Mouse (Mus musculus) liver, embryonic 15.5 days (tissue): ENCODE data around the gene C530008M17Rik. TPM values are rescaled to one million over a fixed set of nuclear protein-coding genes. Genes with fewer than 3 reads are reported as not detected.

Experiments
- ATAC-seq: fragments of 200-750 bp; cut with Nextera tagmentation; 2 replicates; pipeline ENCODE4 v1.8.0; 2017; ENCODE audit warnings: moderate number of reproducible peaks, mild to moderate bottlenecking, moderate library complexity; ENCODE audit not compliant: insufficient read depth
- H3K27ac ChIP-seq: fragments of 300-500 bp; sonication (generic); replicated peaks from 2 replicates; pipeline ENCODE4 v1.5.1; 2015; ENCODE audit warnings: mild to moderate bottlenecking, inconsistent platforms
- H3K27me3 ChIP-seq: fragments of 300-500 bp; sonication (generic); 2 replicates; pipeline ENCODE4 v1.6.1; 2015; ENCODE audit warnings: mild to moderate bottlenecking, inconsistent platforms
- H3K36me3 ChIP-seq: fragments of 300-500 bp; sonication (generic); replicated peaks from 2 replicates; pipeline ENCODE4 v1.6.1; 2015; ENCODE audit warnings: moderate library complexity, mild to moderate bottlenecking, inconsistent platforms
- H3K4me1 ChIP-seq: fragments of 300-500 bp; sonication (generic); replicated peaks from 2 replicates; pipeline ENCODE4 v1.6.1; 2015; ENCODE audit warnings: inconsistent platforms
- H3K4me2 ChIP-seq: fragments of 300-500 bp; sonication (generic); 2 replicates; pipeline ENCODE4 v1.6.1; 2015; ENCODE audit warnings: moderate library complexity, mild to moderate bottlenecking, inconsistent platforms
- H3K4me3 ChIP-seq: fragments of 300-500 bp; sonication (generic); replicated peaks from 2 replicates; pipeline ENCODE4 v1.5.1; 2015; ENCODE audit warnings: mild to moderate bottlenecking, inconsistent platforms
- H3K9ac ChIP-seq: fragments of 300-500 bp; sonication (generic); 2 replicates; pipeline ENCODE4 v1.6.1; 2015; ENCODE audit warnings: moderate library complexity, mild to moderate bottlenecking, inconsistent platforms
- H3K9me3 ChIP-seq: fragments of 300-500 bp; sonication (generic); replicated peaks from 2 replicates; pipeline ENCODE4 v1.6.1; 2016; ENCODE audit warnings: inconsistent platforms
- WGBS: fragments of 180-500 bp; shearing (Covaris S2); methylation state at CpG from one replicate; pipeline ENCODE4 v1.1.7; 2015; ENCODE audit warnings: mixed read lengths; ENCODE audit not compliant: insufficient replicate concordance; 5-methylcytosine and 5-hydroxymethylcytosine counted together
- polyA plus RNA-seq: library from polyadenylated mRNA; unstranded; fragments of >200 nt; fragmentation: Nextera tagmentation; extraction: Ambion mirVana; gene quantifications from 2 replicates; pipeline ENCODE4 v1.2.1, GENCODE M21; 2015

Gene C530008M17Rik
- polyA plus RNA-seq, 1 experiment from 2014 or later = 7.5 TPM

DNA sequence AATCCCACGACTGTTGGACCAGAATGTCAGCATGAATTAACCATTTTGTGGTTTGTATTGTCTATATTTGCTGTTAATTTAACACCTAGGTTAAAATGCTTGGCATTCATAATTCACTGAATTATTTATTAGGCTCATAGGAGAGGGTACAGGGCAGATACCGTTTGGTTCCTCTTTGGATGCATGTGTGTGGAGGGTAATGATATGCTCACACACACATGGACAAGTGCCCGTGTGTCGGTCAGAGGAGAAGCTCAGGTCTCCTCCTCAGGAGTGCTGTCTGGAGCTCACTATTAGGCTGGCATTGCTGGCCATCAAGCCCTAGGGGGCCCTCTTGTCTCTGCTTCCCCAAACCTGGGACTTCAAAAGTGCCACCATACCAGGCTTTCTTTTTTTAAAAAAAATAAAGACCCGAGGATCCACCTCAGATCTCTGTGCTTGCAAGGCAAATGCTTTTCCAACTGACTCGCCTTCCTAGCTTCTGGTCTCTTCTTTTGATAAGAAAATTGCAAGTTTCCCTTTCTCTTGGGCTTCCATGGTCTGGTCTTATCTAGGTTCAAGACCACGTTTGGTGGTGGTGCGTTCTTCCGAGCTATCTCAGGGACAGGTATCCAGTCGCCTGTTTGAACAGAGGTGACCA is 31.8 kb downstream of the C530008M17Rik start:
- Histone ChIP-seq H3K27ac (peak overlapping the region; percentile 81), H3K9ac (no peak overlapping the region), H3K27me3 (no peaks in the 10 kb centered on the region), H3K4me1 (peaks cover 63% of the 10 kb centered on the region), H3K4me2 (peak overlapping the region; percentile 42), H3K36me3 (no peaks in the 10 kb centered on the region), H3K9me3 (no peaks in the 10 kb centered on the region), H3K4me3 (no peak overlapping the region)
- peak; percentile 25; the same call in 1 of the 2 replicates for ATAC-seq
- 24% methylated on average over 10 of the region's 10 CpGs for WGBS

DNA sequence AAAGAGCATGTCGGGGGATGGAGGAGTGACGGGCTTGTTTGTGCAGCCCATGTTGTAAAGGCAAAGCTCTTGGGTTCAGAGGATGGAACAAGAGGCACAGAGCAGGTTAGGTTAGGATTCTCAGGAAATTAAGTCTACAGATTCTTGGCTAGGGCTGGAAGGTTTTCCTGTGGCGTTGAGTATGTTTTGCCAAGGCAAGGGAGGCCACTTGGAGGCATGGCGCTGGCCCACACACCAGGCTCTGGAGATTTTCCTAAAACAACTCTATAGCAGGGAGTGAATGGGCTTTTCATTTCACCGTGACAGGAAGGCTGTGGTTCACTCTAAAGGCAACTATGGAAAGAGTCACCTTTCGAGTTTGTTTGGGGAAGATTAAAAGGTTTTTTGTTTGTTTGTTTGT is 32.3 kb downstream of the C530008M17Rik start:
- H3K9me3 ChIP-seq = no peaks in the 10 kb centered on the region
- peak overlapping the region; percentile 81 for H3K27ac ChIP-seq
- peak overlapping the region; percentile 42 for H3K4me2 ChIP-seq
- H3K27me3 ChIP-seq = no peaks in the 10 kb centered on the region
- H3K9ac ChIP-seq = no peak overlapping the region
- H3K4me3 ChIP-seq = no peak overlapping the region
- no peaks in the 10 kb centered on the region for H3K36me3 ChIP-seq
- H3K4me1 ChIP-seq = peaks cover 59% of the 10 kb centered on the region
- WGBS = 65% methylated on average over 6 of the region's 6 CpGs
- ATAC-seq = no peak

DNA sequence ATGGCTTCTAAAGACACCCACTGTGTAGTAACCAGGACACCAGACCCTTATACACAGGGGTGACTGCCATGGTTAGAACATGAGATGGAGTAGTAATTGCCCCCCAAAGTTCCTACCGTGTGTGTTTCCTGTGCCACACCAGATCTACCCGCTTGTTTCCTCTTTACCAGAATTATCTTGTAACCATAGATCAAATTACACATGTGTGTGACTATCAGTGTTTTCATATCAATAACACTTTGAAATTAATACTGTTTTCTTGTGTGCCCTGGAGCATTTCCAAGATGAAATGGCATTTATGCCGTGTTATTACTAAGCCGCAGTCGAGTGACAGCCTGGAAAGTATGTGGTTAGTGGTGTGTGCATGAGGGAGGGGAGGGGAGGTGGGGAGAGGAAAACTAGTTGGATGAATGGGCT is 33.9 kb downstream of the C530008M17Rik start:
- no peaks in the 10 kb centered on the region for H3K27me3 ChIP-seq
- H3K4me1 ChIP-seq = peaks cover 53% of the 10 kb centered on the region
- H3K27ac ChIP-seq = no peak overlapping the region
- no peak overlapping the region for H3K4me3 ChIP-seq
- H3K4me2 ChIP-seq = no peak overlapping the region
- no peak for ATAC-seq
- H3K36me3 ChIP-seq = no peaks in the 10 kb centered on the region
- 29% methylated on average over 5 of the region's 5 CpGs for WGBS
- H3K9ac ChIP-seq = no peak overlapping the region
- no peaks in the 10 kb centered on the region for H3K9me3 ChIP-seq

DNA sequence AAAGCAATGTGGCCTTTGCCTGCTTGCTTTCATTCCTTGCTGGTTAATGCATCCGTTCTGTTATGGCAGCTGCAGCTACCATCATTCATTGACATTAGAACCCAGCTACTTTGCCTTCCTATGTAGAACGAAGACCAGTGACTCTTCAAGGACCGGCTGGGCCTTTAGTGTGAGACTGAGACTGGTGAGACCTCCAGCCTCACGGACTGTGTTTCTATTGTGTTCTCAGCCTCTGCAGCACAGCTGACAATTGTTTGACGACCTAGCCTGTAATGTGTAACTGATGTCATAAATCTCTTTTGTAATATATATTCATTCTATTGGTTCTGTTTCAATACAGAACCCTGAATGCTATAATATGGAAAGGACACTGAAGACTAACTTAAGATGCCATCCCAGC is 34.9 kb downstream of the C530008M17Rik start:
- H3K27me3 ChIP-seq = no peaks in the 10 kb centered on the region
- peaks cover 42% of the 10 kb centered on the region for H3K4me1 ChIP-seq
- H3K9me3 ChIP-seq = no peaks in the 10 kb centered on the region
- H3K27ac ChIP-seq = no peak overlapping the region
- H3K9ac ChIP-seq = no peak overlapping the region
- H3K4me3 ChIP-seq = no peak overlapping the region
- 0 out of 2 replicates have a peak, but pooled peaks cover 4% of the 10 kb centered on the region for H3K36me3 ChIP-seq
- 80% methylated on average over 5 of the region's 5 CpGs for WGBS
- ATAC-seq = no peak
- H3K4me2 ChIP-seq = no peak overlapping the region

DNA sequence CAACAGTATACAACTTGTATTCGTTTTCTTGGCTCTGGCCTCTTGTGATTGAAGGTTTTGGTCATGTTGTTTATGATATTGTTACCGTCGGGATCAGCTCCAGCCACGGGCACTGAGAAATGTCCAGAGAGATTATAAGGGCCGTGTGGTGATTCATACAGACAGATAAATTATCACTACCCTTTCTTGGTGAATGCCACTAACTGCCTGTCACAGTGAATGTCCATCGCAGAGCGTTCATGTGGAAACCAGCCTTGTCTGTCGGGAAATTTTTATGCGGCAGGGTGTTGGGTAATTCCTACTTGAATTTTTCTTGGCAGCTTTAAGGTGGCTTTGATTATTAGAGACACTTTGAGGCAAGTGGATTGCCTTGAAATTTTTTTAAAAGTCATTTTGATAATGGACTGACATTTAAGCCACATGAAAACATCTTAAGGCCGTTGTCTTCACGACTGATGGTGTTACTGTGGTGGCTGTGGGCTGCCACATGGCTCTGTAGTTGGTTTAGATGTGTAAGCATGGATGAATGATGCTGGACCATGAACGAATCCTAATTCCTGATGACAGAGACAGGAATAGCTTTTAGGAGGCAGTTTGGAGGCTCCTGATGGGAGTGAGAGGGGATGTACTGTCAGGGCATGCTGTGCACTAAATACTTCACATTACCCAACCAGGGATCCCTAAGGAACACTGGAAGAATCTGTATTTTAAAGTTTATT is 35.6 kb downstream of the C530008M17Rik start:
- Histone ChIP-seq H3K4me1 (peaks cover 36% of the 10 kb centered on the region), H3K9ac (no peak overlapping the region), H3K4me3 (no peak overlapping the region), H3K27me3 (no peaks in the 10 kb centered on the region), H3K36me3 (0 out of 2 replicates have a peak, but pooled peaks cover 4% of the 10 kb centered on the region), H3K9me3 (no peaks in the 10 kb centered on the region), H3K4me2 (no peak overlapping the region), H3K27ac (no peak overlapping the region)
- ATAC-seq = no peak
- 77% methylated on average over 12 of the region's 12 CpGs for WGBS

DNA sequence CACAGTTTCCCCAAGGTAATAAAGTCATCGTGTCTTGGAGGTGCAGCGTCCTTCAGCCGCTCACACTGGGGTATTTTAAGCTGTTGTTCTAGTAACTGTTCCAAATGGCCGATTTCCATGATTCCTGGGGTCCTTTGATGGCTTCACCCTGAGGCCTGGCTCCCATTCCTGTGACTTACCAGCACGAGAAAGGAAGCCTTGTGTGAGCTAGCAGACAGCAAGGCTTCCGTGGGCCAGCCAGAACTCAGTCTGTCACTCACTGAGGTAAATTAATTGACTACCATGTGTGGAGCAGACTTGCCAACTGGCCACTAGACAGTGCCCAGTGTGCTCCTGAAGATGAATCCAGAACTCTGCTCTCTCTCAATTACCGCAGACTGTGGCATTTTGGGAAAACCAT is 41.2 kb downstream of the C530008M17Rik start:
- Histone ChIP-seq H3K4me3 (no peak overlapping the region), H3K27ac (no peak overlapping the region), H3K27me3 (no peaks in the 10 kb centered on the region), H3K9ac (no peak overlapping the region), H3K4me2 (no peak overlapping the region), H3K4me1 (peaks cover 16% of the 10 kb centered on the region), H3K36me3 (0 out of 2 replicates have a peak, but pooled peaks cover 4% of the 10 kb centered on the region), H3K9me3 (no peaks in the 10 kb centered on the region)
- 81% methylated on average over 7 of the region's 7 CpGs for WGBS
- no peak for ATAC-seq

DNA sequence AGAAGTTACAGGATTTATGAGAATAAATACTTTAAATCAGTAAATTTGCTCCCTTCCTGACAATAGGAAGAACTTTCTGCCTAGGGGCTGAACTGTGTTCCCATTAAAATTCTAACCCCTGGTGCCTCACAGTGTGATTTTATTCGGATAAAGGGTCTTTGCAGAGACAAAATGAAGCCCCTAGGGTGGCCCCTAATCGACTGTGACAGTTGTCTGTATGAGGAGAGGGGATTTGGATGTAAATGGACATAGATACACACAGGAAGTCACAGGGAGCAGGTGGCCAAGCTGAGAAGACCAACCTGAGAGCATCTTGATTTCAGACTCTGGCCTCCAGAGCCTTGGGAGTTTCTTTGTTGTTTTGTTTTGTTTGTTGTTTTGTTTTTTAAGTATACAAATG is 41.9 kb downstream of the C530008M17Rik start:
- no peak overlapping the region for H3K27ac ChIP-seq
- no peaks in the 10 kb centered on the region for H3K9me3 ChIP-seq
- H3K36me3 ChIP-seq = 0 out of 2 replicates have a peak, but pooled peaks cover 4% of the 10 kb centered on the region
- H3K4me2 ChIP-seq = no peak overlapping the region
- H3K27me3 ChIP-seq = no peaks in the 10 kb centered on the region
- 46% methylated on average over 2 of the region's 2 CpGs for WGBS
- H3K4me1 ChIP-seq = peaks cover 22% of the 10 kb centered on the region
- H3K4me3 ChIP-seq = no peak overlapping the region
- no peak for ATAC-seq
- H3K9ac ChIP-seq = no peak overlapping the region

DNA sequence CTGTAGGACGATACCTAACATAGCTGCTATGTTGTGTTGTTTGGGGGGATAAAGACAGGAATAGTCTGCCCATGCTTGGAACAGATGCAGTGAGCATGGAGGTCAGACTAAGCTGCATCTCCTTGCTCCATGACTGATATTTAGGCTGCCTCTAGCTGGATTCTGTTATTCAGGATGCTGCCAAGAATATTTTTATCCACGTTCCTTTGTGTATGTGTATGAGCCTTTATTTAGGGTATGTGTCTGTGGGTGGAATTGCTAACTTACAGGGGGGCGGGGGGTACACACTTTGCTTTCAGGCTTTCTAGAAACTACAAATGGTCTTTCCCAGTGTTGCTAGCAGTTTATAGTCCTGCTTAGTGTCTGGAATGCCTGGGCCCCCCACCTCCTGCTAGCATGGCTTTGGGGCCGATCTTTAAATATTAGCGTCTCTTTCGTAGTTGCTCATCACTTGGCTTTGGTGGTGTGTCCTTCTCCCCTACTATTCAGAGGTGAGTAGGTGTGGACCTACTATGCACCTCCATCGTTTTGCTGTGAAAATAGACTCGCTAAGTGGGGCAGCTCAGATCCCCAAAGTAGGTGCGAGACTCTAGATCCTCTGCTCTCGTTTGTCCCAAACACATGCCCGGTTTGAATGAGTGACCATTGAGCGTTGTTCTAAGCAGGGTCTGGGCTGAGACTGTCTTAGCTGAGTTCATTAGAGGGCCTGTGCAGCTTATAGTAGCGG is 45.0 kb downstream of the C530008M17Rik start:
- Histone ChIP-seq H3K4me1 (peaks cover 38% of the 10 kb centered on the region), H3K4me3 (no peak overlapping the region), H3K4me2 (no peak overlapping the region), H3K9me3 (no peaks in the 10 kb centered on the region), H3K9ac (no peak overlapping the region), H3K36me3 (no peaks in the 10 kb centered on the region), H3K27me3 (no peaks in the 10 kb centered on the region), H3K27ac (no peak overlapping the region)
- WGBS = 81% methylated on average over 13 of the region's 13 CpGs
- no peak for ATAC-seq

DNA sequence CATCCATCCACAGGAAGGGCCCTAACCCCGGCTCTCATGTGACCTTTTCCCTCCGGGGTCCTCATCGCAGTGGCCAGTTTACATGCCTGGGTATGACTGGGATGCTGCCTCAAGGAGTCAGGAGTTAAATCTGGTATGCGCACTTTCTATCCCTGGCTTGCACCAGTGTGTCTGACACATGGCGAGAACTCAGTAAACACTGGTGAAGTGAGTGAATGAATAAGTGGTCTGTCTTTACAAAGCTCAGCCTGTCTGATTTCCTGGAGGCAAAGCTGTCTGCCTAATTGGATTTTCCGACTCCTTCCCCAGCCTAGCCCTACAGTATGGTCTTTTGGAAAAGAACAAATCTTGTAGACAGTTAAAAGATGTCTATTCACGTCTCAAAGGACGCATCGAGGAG is 45.8 kb downstream of the C530008M17Rik start:
- H3K4me2 ChIP-seq = no peak overlapping the region
- WGBS = 72% methylated on average over 9 of the region's 9 CpGs
- no peak overlapping the region for H3K9ac ChIP-seq
- H3K9me3 ChIP-seq = no peaks in the 10 kb centered on the region
- no peak overlapping the region for H3K27ac ChIP-seq
- no peak overlapping the region for H3K4me3 ChIP-seq
- H3K4me1 ChIP-seq = peaks cover 38% of the 10 kb centered on the region
- H3K27me3 ChIP-seq = no peaks in the 10 kb centered on the region
- no peaks in the 10 kb centered on the region for H3K36me3 ChIP-seq
- no peak for ATAC-seq

DNA sequence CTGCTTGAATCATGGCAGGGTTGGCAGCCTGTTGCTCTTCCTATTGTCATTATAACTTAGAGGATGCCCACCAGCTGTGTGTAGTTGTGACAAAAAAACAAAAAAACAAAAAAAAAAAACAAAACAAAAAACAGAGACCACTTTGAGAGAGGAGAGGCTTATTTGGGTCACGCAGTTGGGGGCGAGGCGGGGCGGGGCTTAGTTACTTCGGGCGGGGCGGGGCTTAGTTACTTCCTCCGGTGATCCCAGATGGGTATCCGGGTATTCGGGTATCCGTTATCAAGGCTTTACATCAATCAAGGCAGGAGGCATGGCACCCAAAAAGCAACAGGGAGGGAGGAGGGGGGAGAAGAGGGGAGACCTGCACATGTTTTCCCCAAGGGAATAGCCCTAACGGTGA is 46.3 kb downstream of the C530008M17Rik start:
- no peaks in the 10 kb centered on the region for H3K36me3 ChIP-seq
- 40% methylated on average over 12 of the region's 12 CpGs for WGBS
- no peak overlapping the region for H3K9ac ChIP-seq
- ATAC-seq = no peak
- H3K4me1 ChIP-seq = peaks cover 38% of the 10 kb centered on the region
- H3K9me3 ChIP-seq = no peaks in the 10 kb centered on the region
- H3K4me2 ChIP-seq = no peak overlapping the region
- no peak overlapping the region for H3K4me3 ChIP-seq
- no peak overlapping the region for H3K27ac ChIP-seq
- H3K27me3 ChIP-seq = no peaks in the 10 kb centered on the region
